Mouse (Mus musculus) subcutaneous adipose tissue, adult 2 months (tissue): Measurements from ENCODE around the gene Olfr1028. TPM values are rescaled to one million over a fixed set of nuclear protein-coding genes. Genes with fewer than 3 reads are reported as not detected.

Source experiments
- polyA plus RNA-seq: library from polyadenylated mRNA; depleted of rRNA; stranded (reverse); fragments of >200 nt; gene quantifications from 2 replicates; pipeline ENCODE4 v1.2.3, GENCODE M21; 2012; ENCODE audit warnings: low replicate concordance; rRNA removed

The Olfr1028 gene
- not detected in 2 replicates for polyA plus RNA-seq

GRCm38 (mm10) chr2:85950137-85950536, at the start of gene Olfr1028:
Gene Olfr1028 (plus strand): TSS chr2:85950437.

DNA sequence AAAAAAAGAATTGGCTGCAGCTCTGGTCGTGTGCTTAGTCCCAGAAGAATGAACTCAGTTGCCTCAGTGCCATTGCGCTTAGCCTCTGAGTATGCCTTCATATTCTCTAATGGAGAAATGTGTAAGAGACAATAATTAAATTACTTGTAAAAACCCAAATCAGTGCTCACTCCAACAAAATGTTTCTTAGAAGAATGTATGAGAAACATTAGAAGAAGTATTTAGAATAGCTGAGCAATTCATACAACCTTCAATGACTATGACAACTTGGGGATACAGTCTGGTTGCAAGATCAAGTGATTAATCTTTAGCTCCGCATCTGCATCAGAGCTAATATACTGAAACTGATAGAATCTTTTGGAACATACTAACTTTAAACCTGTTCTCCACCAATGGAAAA, 45.3 kb upstream of the Olfr1028 start, which contains the start of gene Olfr1024:
Gene Olfr1024, minus strand, starts transcription at position 101 of the 400 bp plus-strand sequence.

DNA sequence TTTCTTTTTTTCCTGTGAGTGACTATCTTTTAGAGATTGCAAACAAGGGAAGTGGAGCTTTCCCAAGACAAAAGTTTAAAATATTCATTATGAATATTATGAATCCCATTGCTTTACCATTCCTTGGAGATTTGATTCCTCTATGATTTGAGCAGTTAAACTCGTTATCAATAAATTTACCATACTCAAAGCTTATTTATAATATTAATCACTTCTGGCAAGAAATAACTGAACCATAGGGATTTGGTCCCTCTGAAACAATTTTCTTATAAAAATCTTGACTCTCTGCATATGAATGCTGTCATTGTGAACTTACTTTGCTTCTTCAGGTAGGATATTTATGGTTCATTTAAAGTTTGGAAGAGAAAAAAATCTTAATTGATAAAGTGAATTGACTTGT, 35.3 kb upstream of the Olfr1028 start, which contains the start of gene Olfr1025-ps1:
Gene Olfr1025-ps1, plus strand, starts transcription at position 301 of the 400 bp plus-strand sequence.

DNA sequence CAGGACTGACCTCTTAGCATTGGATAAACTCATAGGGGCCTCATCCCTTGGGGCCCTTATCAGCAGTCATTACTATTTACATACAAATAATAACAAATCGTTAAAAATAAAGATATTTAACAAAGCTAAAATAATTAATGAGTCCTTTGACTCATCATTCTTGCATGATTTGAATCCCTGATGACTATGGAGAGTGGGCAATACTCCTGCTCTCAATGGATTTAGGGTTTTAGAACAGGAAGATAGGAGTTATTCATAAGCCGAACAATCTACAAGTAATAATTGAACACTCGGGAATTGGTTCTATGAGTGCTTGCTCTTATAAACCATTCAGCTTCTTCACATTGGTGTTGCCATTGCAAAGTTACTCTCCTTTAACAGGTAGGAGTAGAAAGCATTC, 29.0 kb upstream of the Olfr1028 start, which contains the start of gene Olfr1026:
Gene Olfr1026, plus strand, starts transcription at position 301 of the 400 bp plus-strand sequence.

DNA sequence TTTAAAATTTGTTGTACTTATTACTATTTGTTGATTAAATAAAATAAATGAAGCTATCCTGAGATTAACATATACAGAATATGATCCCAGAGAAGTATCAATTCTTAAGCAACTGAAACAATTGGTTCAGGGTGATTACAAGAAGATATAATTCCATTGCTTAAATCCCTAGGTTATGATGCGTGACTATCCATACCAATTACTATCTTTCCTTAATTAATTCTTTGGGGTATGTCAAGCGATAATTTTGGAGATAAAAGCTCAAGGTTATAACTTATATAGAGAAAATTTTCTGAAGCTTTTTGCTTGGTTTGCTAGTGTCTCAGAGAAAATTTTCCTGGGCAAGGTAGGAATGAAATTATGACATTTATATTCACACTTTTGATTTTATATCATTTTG, 23.4 kb downstream of the Olfr1028 start, which contains the start of gene Olfr1029:
Gene Olfr1029, plus strand, starts transcription at position 301 of the 400 bp plus-strand sequence.

GRCm38 (mm10) chr2:85978976-85979375, 28.7 kb downstream of the Olfr1028 start, which contains the start of gene Olfr1030:
Gene Olfr1030 (plus strand): TSS chr2:85979276.

GRCm38 (mm10) chr2:85990004-85990403, 39.8 kb downstream of the Olfr1028 start, which contains the start of gene Olfr1031:
Gene Olfr1031 (plus strand): TSS chr2:85990304.

Other genes with a start within 250 kb of the Olfr1028 start
- gene Olfr1009, start 235.0 kb upstream of the Olfr1028 start, polyA plus RNA-seq: not detected in 2 replicates
- gene Olfr1012, start 187.7 kb upstream of the Olfr1028 start, polyA plus RNA-seq: not detected in 2 replicates
- gene Olfr1013, start 183.3 kb upstream of the Olfr1028 start, polyA plus RNA-seq: not detected in 2 replicates
- not detected in 2 replicates for gene Olfr1014, start 177.7 kb upstream of the Olfr1028 start, polyA plus RNA-seq
- not detected in 2 replicates for gene Olfr1015, start 168.4 kb upstream of the Olfr1028 start, polyA plus RNA-seq
- not detected in 2 replicates for gene Olfr1016, start 147.9 kb upstream of the Olfr1028 start, polyA plus RNA-seq
- not detected in 2 replicates for gene Olfr1018, start 132.0 kb upstream of the Olfr1028 start, polyA plus RNA-seq
- not detected in 2 replicates for gene Olfr1019, start 105.0 kb upstream of the Olfr1028 start, polyA plus RNA-seq
- not detected in 2 replicates for gene Olfr1020, start 103.4 kb upstream of the Olfr1028 start, polyA plus RNA-seq
- gene Olfr1022, start 81.8 kb upstream of the Olfr1028 start, polyA plus RNA-seq: not detected in 2 replicates
- not detected in 2 replicates for gene Olfr1023, start 64.8 kb upstream of the Olfr1028 start, polyA plus RNA-seq
- gene Olfr1024, start 45.4 kb upstream of the Olfr1028 start, polyA plus RNA-seq: not detected in 2 replicates
- not detected in 2 replicates for gene Olfr1025-ps1, start 35.2 kb upstream of the Olfr1028 start, polyA plus RNA-seq
- gene Olfr1026, start 28.9 kb upstream of the Olfr1028 start, polyA plus RNA-seq: not detected in 2 replicates
- not detected in 2 replicates for gene Olfr1029, start 23.5 kb downstream of the Olfr1028 start, polyA plus RNA-seq
- gene Olfr1030, start 28.8 kb downstream of the Olfr1028 start, polyA plus RNA-seq: not detected in 2 replicates
- not detected in 2 replicates for gene Olfr1031, start 39.9 kb downstream of the Olfr1028 start, polyA plus RNA-seq
- not detected in 2 replicates for gene Olfr1032, start 55.1 kb downstream of the Olfr1028 start, polyA plus RNA-seq
- gene Olfr1033, start 70.2 kb downstream of the Olfr1028 start, polyA plus RNA-seq: 1.3 and 1.7 TPM in 2 replicates
- 0.23 and 0.26 TPM in 2 replicates for gene Olfr1034, start 95.4 kb downstream of the Olfr1028 start, polyA plus RNA-seq
- not detected in 2 replicates for gene Olfr1036, start 123.6 kb downstream of the Olfr1028 start, polyA plus RNA-seq
- not detected in 2 replicates for gene Olfr1037, start 136.9 kb downstream of the Olfr1028 start, polyA plus RNA-seq
- not detected in 2 replicates for gene Olfr1039, start 185.5 kb downstream of the Olfr1028 start, polyA plus RNA-seq
- gene Olfr1040, start 196.3 kb downstream of the Olfr1028 start, polyA plus RNA-seq: not detected in 2 replicates
- gene Olfr1042, start 211.4 kb downstream of the Olfr1028 start, polyA plus RNA-seq: not detected in 2 replicates
- gene Olfr1043, start 217.1 kb downstream of the Olfr1028 start, polyA plus RNA-seq: not detected in 2 replicates
- not detected in 2 replicates for gene Olfr1044, start 227.4 kb downstream of the Olfr1028 start, polyA plus RNA-seq
- gene Olfr52, start 235.2 kb downstream of the Olfr1028 start, polyA plus RNA-seq: not detected in 2 replicates